Mouse (Mus musculus): Measurements from ENCODE around the gene Lce1g. TPM values are rescaled to one million over a fixed set of nuclear protein-coding genes. Genes with fewer than 3 reads are reported as not detected.

Lce1g gene
- polyA plus RNA-seq (2015; fragmentation: Nextera tagmentation; extraction: Ambion mirVana) = 0.97 and 2.9 TPM in 2 replicates

GRCm38 (mm10) chr3:92752238-92752637, at the start of gene Lce1g:
Gene Lce1g, minus strand, starts transcription at chr3:92752338.
- no peak for ATAC-seq (ENCODE audit: insufficient number of reproducible peaks, low FRiP score, low TSS enrichment, low read depth)
- Histone ChIP-seq H3K27ac (no peak within 1 kb of the TSS), H3K9me3 (no peaks in the 10 kb centered on the region), H3K27me3 (no peaks in the 10 kb centered on the region), H3K4me1 (no peaks in the 10 kb centered on the region), H3K4me3 (no peak within 1 kb of the TSS), H3K36me3 (no peaks in the 10 kb centered on the region), H3K9ac (no peak within 1 kb of the TSS), H3K4me2 (no peak within 1 kb of the TSS)
- 85% methylated on average over 1 of the region's 1 CpGs for WGBS

- 94% methylated on average over 1 of the region's 1 CpGs for WGBS
- ATAC-seq (ENCODE audit: insufficient number of reproducible peaks, low FRiP score, low TSS enrichment, low read depth) = no peak
- no peak within 1 kb of the TSS for H3K4me2 ChIP-seq
These were observed 38.3 kb upstream of the Lce1g start, which contains the start of gene Lce1j for GRCm38 (mm10) chr3:92790414-92790813. Gene Lce1j, minus strand, starts transcription at chr3:92790514.

GRCm38 (mm10) chr3:92778799-92779198, 26.7 kb upstream of the Lce1g start, which contains the start of gene Lce1i:
Gene Lce1i, minus strand, starts transcription at chr3:92778899.
- H3K4me2 ChIP-seq = no peak within 1 kb of the TSS
- H3K27me3 ChIP-seq = no peaks in the 10 kb centered on the region
- H3K9ac ChIP-seq = no peak within 1 kb of the TSS
- no peaks in the 10 kb centered on the region for H3K9me3 ChIP-seq
- 76% methylated on average over 1 of the region's 1 CpGs for WGBS
- H3K4me1 ChIP-seq = no peaks in the 10 kb centered on the region
- no peak for ATAC-seq (ENCODE audit: insufficient number of reproducible peaks, low FRiP score, low TSS enrichment, low read depth)
- H3K4me3 ChIP-seq = no peak within 1 kb of the TSS
- no peaks in the 10 kb centered on the region for H3K36me3 ChIP-seq
- H3K27ac ChIP-seq = no peak within 1 kb of the TSS

More at GRCm38 (mm10) chr3:92790414-92790813, 38.3 kb upstream of the Lce1g start, which contains the start of gene Lce1j:
- no peaks in the 10 kb centered on the region for H3K9me3 ChIP-seq
- no peaks in the 10 kb centered on the region for H3K36me3 ChIP-seq
- H3K9ac ChIP-seq = no peak within 1 kb of the TSS
- H3K4me1 ChIP-seq = no peaks in the 10 kb centered on the region
- no peak within 1 kb of the TSS for H3K27ac ChIP-seq
- H3K4me3 ChIP-seq = no peak within 1 kb of the TSS
- no peaks in the 10 kb centered on the region for H3K27me3 ChIP-seq

GRCm38 (mm10) chr3:92771573-92771972, 19.4 kb upstream of the Lce1g start:
- ATAC-seq (ENCODE audit: insufficient number of reproducible peaks, low FRiP score, low TSS enrichment, low read depth) = no peak
- Histone ChIP-seq H3K4me2 (no peak overlapping the region), H3K36me3 (no peaks in the 10 kb centered on the region), H3K27me3 (no peaks in the 10 kb centered on the region), H3K27ac (no peak overlapping the region), H3K9ac (no peak overlapping the region), H3K4me1 (no peaks in the 10 kb centered on the region), H3K9me3 (no peaks in the 10 kb centered on the region), H3K4me3 (no peak overlapping the region)
- WGBS = 18% methylated on average over 3 of the region's 3 CpGs

- Histone ChIP-seq H3K9ac (no peak within 1 kb of the TSS), H3K9me3 (no peaks in the 10 kb centered on the region), H3K4me1 (no peaks in the 10 kb centered on the region), H3K36me3 (no peaks in the 10 kb centered on the region), H3K4me3 (no peak within 1 kb of the TSS), H3K4me2 (no peak within 1 kb of the TSS), H3K27me3 (no peaks in the 10 kb centered on the region), H3K27ac (no peak within 1 kb of the TSS)
- 83% methylated on average over 1 of the region's 1 CpGs for WGBS
- no peak for ATAC-seq (ENCODE audit: insufficient number of reproducible peaks, low FRiP score, low TSS enrichment, low read depth)
These were observed 12.8 kb upstream of the Lce1g start, which contains the start of gene Lce1h for GRCm38 (mm10) chr3:92764965-92765364. Gene Lce1h, minus strand, starts transcription at chr3:92765065.

- H3K4me2 ChIP-seq = no peak overlapping the region
- no peaks in the 10 kb centered on the region for H3K9me3 ChIP-seq
- no peaks in the 10 kb centered on the region for H3K27me3 ChIP-seq
- ATAC-seq (ENCODE audit: insufficient number of reproducible peaks, low FRiP score, low TSS enrichment, low read depth) = no peak
- no peaks in the 10 kb centered on the region for H3K36me3 ChIP-seq
- WGBS = 29% methylated on average over 3 of the region's 3 CpGs
- H3K9ac ChIP-seq = no peak overlapping the region
- no peak overlapping the region for H3K4me3 ChIP-seq
- no peak overlapping the region for H3K27ac ChIP-seq
- no peaks in the 10 kb centered on the region for H3K4me1 ChIP-seq
These were observed 1.1 kb upstream of the Lce1g start for GRCm38 (mm10) chr3:92753197-92753596.

- WGBS = 81% methylated on average over 1 of the region's 1 CpGs
- no peak within 1 kb of the TSS for H3K4me3 ChIP-seq
- H3K4me1 ChIP-seq = no peaks in the 10 kb centered on the region
- H3K27me3 ChIP-seq = no peaks in the 10 kb centered on the region
- no peak within 1 kb of the TSS for H3K9ac ChIP-seq
- no peaks in the 10 kb centered on the region for H3K9me3 ChIP-seq
- no peaks in the 10 kb centered on the region for H3K36me3 ChIP-seq
- ATAC-seq (ENCODE audit: insufficient number of reproducible peaks, low FRiP score, low TSS enrichment, low read depth) = no peak
- H3K27ac ChIP-seq = no peak within 1 kb of the TSS
- H3K4me2 ChIP-seq = no peak within 1 kb of the TSS
These were observed 13.1 kb downstream of the Lce1g start, which contains the start of gene Gm38119 for GRCm38 (mm10) chr3:92738996-92739395. Gene Gm38119, minus strand, starts transcription at chr3:92739096.

GRCm38 (mm10) chr3:92722631-92723030, 29.5 kb downstream of the Lce1g start:
- Histone ChIP-seq H3K36me3 (no peaks in the 10 kb centered on the region), H3K4me2 (no peak overlapping the region), H3K9ac (no peak overlapping the region), H3K4me1 (no peaks in the 10 kb centered on the region), H3K4me3 (no peak overlapping the region), H3K9me3 (no peaks in the 10 kb centered on the region), H3K27ac (no peak overlapping the region), H3K27me3 (no peaks in the 10 kb centered on the region)
- WGBS = 81% methylated on average over 5 of the region's 5 CpGs
- no peak for ATAC-seq (ENCODE audit: insufficient number of reproducible peaks, low FRiP score, low TSS enrichment, low read depth)

GRCm38 (mm10) chr3:92720250-92720649, 31.9 kb downstream of the Lce1g start, which contains the start of gene Lce1f:
Gene Lce1f, minus strand, starts transcription at chr3:92720350.
- H3K4me1 ChIP-seq = no peaks in the 10 kb centered on the region
- no peak within 1 kb of the TSS for H3K4me2 ChIP-seq
- no peak within 1 kb of the TSS for H3K9ac ChIP-seq
- no peak within 1 kb of the TSS for H3K4me3 ChIP-seq
- WGBS = 66% methylated on average over 3 of the region's 3 CpGs
- no peak for ATAC-seq (ENCODE audit: insufficient number of reproducible peaks, low FRiP score, low TSS enrichment, low read depth)
- no peaks in the 10 kb centered on the region for H3K27me3 ChIP-seq
- H3K27ac ChIP-seq = no peak within 1 kb of the TSS
- H3K9me3 ChIP-seq = no peaks in the 10 kb centered on the region
- no peaks in the 10 kb centered on the region for H3K36me3 ChIP-seq

- H3K9me3 ChIP-seq = no peaks in the 10 kb centered on the region
- H3K4me1 ChIP-seq = no peaks in the 10 kb centered on the region
- no peaks in the 10 kb centered on the region for H3K27me3 ChIP-seq
- no peak overlapping the region for H3K4me3 ChIP-seq
- no peak overlapping the region for H3K27ac ChIP-seq
- H3K4me2 ChIP-seq = no peak overlapping the region
- H3K36me3 ChIP-seq = no peaks in the 10 kb centered on the region
- H3K9ac ChIP-seq = no peak overlapping the region
- no peak for ATAC-seq (ENCODE audit: insufficient number of reproducible peaks, low FRiP score, low TSS enrichment, low read depth)
These were observed 37.0 kb downstream of the Lce1g start for GRCm38 (mm10) chr3:92715122-92715521.

GRCm38 (mm10) chr3:92708974-92709373, 43.2 kb downstream of the Lce1g start, which contains the start of gene Lce1e:
Gene Lce1e, minus strand, starts transcription at chr3:92709074.
- Histone ChIP-seq H3K4me3 (no peak within 1 kb of the TSS), H3K9ac (no peak within 1 kb of the TSS), H3K27me3 (no peaks in the 10 kb centered on the region), H3K9me3 (no peaks in the 10 kb centered on the region), H3K27ac (no peak within 1 kb of the TSS), H3K4me1 (no peaks in the 10 kb centered on the region), H3K4me2 (no peak within 1 kb of the TSS), H3K36me3 (no peaks in the 10 kb centered on the region)
- WGBS = 81% methylated on average over 2 of the region's 2 CpGs
- no peak for ATAC-seq (ENCODE audit: insufficient number of reproducible peaks, low FRiP score, low TSS enrichment, low read depth)

Data from limb, embryonic 15.5 days (tissue).